Mouse (Mus musculus): Measurements from ENCODE around the gene Gm12184. TPM values are rescaled to one million over a fixed set of nuclear protein-coding genes. Genes with fewer than 3 reads are reported as not detected.
A peak's percentile ranks its signal among the peaks of the same experiment; 100 is the strongest.
"Not testable (repeated sequence)": the region's sequence is repeated elsewhere in the genome, so short reads cannot be mapped to it uniquely, and the experiment has no call there.

Gm12184 gene
- 1 to 10 TPM; 5.3 to 5.4 TPM for total RNA-seq (2021)
- long read RNA-seq, experiment 1, partial matches to known transcripts, result 0 of 4 reads
- long read RNA-seq, experiment 1, other reads (novel, unspliced or antisense), result 0 of 4 reads
- long read RNA-seq, experiment 2, transcript Gm12184-201 (1 exons, 1,310 nt), result major isoform, 7 of 7 reads
- long read RNA-seq, experiment 2, partial matches to known transcripts, result 0 of 7 reads
- long read RNA-seq, experiment 2, other reads (novel, unspliced or antisense), result 0 of 7 reads

DNA sequence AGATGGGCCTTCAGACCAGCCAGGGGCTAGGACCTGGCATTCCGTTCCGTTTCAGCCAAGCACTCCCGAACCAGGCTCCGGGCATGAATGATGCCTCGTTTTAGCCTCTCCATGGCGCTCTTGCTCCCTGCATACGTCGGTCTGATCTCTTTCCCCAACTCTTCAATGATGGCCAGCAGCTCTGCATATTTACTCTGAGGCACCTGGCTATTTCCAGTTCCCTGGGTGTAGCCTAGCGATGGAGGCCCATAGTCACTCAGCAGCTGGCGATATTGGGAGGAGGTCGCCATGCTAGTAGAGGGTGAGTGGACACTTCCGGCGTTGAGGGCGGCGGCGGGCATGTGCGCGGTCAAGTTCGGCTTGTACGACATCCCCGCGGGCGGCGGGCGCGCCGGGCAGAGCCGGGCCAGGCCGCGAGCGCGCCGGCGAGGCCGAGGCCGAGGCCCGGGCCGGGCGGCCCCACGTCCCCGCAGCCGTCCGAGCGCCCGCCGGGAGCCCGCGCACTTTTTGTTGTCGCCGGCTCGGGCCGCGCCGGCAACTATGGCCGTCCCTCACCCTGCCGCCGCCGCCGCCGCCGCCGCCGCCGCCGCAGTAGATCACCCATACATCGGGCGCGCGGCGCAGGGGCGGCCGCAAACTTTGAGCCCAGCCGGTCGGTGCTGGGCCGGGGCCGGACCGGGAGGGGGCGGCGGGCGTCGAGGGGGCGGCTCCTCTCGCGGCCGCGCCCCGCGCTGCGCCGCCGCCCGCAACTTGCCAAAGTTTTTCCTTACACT is at the start of gene Gm12184, which contains the start of gene Trim7:
TSS of gene Gm12184 (minus strand) at position 677 of the 773 bp plus-strand sequence.
TSS of gene Trim7 (plus strand) at position 162 of the 773 bp plus-strand sequence.
- DNase-seq (ENCODE audit: low spot score in 2 of 2), result not testable (repeated sequence)

DNA sequence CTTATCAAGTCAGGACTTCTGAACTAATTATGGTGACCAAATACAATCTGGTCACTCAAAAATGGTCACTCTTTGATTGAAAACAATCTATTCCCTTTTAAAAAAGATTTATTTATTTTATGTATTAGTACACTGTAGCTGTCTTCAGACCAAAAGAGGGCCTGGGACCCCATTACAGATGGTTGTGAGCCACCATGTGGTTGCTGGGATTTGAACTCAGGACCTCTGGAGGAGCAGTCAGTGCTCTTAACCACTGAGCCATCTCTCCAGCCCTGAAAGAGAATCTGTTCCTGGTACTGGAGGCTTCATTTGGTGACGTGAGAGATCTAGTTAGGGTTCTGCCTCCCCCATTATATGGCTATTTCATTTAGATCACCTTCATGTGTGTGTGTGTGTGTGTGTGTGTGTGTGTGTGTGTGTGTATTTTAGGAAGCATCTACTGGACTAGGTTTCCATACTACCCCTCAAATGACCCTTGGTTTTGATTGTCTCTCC is 48.9 kb upstream of the Gm12184 start:
- not testable (repeated sequence) for DNase-seq (ENCODE audit: low spot score in 2 of 2)

DNA sequence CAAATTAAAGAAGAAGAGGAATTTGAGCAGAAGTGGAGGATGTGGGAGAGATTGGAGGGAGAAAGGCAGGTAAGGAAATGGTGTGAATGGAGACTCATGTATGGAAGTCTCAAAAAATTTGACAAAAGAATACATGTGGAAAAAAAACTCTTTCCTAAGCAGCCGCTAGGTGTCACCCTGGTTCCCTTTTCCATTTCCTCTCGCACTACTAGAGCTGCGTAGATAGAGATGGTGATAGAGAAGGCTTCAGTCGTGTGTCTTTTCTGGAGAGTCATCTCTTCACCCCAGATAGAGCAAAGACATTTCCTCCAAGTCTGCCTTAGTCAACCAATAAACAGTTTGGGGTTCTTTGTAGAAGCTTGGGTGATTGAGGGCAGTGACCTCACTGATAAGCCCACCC is 48.0 kb upstream of the Gm12184 start:
- no peak for DNase-seq (ENCODE audit: low spot score in 2 of 2)

DNA sequence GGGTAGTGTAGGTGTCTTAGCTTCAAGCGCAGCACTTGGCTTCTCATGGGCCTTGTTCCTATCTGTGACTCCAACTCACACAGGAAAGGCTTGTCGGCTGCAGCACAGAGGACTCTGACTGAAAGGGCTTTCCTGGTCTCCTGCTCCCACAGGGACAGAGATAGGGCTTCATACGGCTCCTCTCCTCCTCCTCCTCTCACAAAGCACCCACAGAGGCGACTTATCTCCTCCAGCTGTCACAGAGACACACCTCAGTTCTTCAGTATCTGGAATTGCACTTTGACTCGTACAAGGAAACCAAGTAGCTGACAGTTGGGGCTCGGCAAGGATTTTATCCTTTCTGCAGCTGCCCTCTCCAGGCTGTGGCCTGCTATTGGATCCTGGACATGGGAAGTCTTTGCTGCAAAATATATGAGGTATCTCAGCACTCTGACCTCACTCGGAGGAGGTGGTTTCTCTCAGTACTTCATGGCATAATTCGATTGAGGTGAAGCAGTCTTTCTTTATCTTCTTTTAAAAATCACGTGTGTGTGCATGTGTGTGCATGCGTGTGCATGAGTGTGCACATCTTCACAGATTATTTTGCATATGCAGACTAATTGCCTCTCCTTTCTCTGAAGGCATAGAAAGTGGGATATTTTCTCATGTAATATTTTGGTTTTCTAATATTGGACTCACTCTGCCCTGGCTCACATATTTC is 47.3 kb upstream of the Gm12184 start:
- no peak for DNase-seq (ENCODE audit: low spot score in 2 of 2)

DNA sequence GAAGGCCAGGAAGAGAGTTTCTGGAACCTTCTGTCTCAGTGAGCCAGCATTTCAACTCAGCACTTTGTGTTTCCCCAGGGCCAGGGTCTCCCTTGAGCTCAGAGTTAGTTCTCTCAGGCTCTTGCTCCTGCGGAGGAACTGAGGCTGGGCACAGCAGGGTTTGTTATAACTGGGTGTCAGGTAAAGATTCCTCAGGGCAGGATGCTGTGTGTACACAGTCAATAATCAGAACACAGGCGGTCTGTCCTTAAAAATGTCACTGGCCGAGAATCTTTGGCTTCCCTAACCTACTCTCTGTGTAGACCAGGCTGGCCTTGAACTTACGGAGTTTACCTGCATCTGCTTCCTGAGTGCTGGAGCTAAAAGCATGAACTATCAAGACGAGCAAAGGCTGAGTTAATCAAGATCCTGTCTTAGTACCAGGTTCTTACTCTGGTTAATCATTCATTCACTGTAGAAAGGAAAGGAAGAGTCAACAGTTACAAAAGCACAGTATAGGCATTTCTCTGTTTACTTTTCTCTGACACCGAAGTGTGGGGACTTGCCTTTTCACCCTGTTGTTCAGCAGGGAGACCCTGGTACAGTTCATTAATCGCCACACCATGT is 46.3 kb upstream of the Gm12184 start:
- DNase-seq (ENCODE audit: low spot score in 2 of 2), result no peak

DNA sequence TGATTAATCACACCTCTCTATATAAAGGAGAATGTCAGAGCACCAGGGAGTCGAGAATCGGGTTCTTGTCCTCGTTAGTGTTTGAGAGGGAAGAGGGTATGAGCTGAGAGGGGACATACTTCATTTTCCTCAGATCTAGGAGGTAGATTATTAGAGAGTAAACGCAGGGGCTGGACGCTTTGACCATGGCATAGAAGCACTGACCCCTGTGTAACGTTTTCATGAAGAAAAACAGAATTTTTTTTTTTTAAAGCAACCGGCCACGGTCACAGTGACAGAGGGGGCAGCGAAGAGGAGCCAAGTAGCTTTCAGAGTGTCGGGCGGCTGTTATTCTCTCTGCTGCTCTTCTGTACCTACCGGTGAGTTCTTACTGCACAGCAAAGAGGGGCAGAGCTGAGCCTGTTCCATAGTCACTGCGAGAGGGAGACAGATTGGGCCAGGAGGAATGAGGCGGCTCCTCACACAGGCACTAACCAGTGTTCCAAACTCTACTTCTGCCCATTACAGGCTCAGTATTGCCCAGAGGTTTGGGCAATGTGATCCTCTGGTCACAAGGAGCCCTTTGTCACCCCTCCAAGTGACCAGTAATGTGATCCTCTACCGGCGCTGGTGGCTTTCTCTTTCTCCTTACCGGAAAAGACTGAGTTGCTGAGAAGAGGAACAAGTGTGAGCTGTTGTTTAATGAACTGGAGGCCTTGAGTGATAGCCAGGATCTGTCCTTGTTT is 45.5 kb upstream of the Gm12184 start:
- DNase-seq (ENCODE audit: low spot score in 2 of 2), result no peak

DNA sequence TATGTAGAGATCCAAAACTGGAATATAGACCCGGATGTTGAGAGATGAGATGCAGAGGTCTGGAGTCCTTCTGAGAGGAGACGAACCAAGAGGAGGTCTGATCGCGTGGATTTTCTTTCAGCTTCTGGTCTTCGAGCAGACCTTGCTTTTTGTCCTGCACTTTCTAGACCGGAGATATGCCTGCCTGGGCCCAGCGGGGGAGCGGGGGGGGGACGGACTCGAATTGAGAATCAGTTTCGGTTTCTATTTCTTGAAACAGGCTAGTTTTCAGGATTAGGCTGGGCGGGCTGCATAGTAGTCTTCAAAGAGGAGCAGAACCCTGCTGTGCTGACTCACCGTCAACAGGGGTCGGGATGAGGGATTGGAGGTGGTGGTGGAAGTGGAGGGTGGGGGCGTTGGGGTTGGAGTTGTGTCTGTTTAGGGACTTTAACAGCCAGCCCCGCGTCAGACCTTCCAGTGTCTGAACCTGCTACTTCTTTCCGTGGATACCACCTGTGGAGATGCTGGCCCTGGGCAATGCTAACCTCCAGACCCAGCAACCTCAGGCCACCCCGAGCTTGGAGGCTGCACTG is 44.8 kb upstream of the Gm12184 start, which contains the start of gene Irgm1:
TSS of gene Irgm1 (minus strand) at position 483 of the 572 bp plus-strand sequence.
- DNase-seq (ENCODE audit: low spot score in 2 of 2), result peak in 1 of 2 experiments; percentile 44

DNA sequence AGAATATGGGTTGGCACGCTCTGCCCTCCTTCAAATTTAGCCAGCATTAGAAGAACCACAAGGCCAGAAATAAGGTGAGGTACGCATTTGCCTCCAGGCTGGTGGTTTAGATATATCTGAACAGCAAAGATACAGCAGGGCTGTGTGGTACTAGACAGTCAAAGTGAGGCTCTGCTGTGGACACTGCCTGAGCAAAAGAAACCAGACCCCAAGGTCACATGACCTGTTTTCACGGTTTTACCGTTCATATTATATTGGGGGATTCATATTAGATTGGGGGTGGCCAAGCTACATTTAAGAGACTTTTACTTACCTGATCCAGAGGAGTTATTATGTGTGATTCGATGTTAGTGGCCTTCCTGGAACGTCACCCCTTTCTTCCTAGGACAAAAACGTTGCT is 44.3 kb upstream of the Gm12184 start:
- no peak for DNase-seq (ENCODE audit: low spot score in 2 of 2)

DNA sequence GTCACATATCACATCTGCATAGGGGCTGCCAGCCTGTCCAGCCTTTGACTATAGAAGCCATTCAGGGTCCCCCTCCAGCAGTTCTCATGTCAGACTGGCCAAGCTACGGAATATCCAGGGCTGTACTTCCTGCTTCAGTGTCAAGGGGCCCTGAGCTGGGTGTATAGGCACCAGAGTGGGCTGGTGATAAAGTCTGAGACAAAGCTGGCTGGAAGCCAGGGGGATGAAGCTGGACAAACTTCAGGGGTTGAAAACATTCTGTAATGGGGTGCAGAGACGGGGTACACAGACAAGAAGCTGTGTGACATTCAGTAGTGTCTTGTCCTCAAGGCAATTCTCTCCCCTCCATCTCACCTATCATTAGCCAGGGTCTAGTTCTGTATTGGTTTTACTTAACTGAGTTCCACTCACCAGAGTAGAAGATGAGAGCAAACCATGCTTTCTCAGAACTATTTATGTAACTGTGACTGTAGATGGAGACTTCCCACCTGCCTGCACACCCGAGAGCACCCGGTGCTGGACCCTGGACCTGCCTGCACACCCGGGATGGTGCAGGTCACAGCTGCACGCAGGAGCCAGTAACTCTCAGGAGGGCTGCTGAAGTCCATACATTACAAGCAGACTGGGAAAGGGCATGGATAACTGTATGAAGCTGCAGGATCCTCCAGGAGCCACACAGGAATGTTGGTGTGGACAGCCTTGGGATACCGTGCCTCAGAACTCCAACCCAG is 43.1 kb upstream of the Gm12184 start:
- no peak for DNase-seq (ENCODE audit: low spot score in 2 of 2)

DNA sequence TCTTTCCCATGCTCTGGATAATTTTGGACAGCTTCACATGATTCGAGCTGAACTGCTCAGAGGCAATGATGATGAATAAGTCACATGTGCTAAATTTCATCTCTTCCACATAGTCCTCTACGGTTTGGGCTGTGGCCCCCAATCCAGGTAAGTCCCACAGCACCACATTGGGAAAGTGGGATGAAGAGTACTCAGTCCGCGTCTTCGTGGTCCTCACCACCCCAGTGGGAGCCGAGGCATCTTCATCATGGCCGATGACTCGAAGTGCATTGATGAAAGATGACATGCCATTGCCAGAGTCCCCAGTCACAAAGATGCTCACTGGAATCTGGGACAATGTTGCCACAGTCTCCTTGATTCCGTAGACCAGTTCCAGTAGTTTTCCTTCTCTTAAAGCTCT is 40.0 kb upstream of the Gm12184 start:
- DNase-seq (ENCODE audit: low spot score in 2 of 2), result no peak

DNA sequence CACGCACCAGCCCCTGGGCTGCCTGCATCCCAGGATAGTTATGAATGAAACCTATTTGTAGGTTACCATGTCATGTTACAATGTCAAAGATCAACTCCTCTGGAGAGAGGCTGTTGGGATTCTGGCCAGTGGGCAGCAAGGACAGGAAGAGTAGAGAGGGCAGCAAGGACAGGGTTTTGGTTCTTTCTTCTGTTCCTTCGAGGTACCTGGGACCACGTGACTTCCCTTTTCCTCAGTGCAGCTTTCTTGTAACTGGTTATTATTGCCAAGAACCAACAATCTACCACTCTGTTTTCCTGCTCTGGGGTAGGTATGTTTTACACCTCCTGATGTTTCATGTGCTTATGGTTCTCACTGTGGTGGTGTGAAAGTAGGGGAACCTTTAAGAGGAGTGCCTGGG is 37.4 kb upstream of the Gm12184 start:
- DNase-seq (ENCODE audit: low spot score in 2 of 2), result no peak

DNA sequence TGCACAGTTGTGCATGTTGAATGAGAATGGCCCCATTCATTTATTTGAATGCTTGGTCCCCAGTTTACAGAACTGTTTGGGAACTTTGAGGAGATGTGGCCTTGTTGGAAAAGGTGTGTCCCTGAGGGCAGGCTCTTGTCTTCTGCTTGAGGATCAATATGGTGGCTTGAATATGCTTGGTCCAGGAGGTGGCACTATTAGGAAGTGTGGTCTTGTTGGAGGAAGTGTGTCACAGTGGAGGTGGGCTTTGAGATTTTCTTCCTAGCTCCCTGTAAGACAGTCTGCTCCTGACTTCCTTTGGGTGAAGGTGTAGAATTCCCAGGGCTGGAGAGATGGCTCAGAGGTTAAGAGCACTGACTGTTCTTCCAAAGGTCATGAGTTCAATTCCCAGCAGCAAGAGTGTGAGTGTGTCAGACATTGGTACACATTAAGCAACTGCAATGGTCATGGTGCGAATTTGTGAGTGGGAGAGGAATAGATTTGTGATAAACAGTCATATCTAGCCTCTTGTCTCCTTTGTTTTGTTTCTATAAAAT is 36.4 kb upstream of the Gm12184 start:
- no peak for DNase-seq (ENCODE audit: low spot score in 2 of 2)

DNA sequence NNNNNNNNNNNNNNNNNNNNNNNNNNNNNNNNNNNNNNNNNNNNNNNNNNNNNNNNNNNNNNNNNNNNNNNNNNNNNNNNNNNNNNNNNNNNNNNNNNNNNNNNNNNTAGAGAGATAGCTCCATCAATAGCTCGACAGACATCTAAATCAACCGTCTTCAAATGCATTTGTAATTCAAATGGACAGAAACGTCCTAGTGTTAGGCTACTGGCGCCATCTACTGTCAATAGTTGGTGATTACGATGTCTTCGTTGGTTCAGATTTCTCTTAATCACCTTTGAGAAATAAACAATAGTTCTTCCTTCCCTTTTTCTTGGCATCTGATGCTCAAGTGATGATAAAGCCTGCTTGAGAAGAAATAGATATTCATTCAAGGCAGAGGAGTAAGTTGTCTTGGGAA is 32.6 kb upstream of the Gm12184 start:
- no peak for DNase-seq (ENCODE audit: low spot score in 2 of 2)

DNA sequence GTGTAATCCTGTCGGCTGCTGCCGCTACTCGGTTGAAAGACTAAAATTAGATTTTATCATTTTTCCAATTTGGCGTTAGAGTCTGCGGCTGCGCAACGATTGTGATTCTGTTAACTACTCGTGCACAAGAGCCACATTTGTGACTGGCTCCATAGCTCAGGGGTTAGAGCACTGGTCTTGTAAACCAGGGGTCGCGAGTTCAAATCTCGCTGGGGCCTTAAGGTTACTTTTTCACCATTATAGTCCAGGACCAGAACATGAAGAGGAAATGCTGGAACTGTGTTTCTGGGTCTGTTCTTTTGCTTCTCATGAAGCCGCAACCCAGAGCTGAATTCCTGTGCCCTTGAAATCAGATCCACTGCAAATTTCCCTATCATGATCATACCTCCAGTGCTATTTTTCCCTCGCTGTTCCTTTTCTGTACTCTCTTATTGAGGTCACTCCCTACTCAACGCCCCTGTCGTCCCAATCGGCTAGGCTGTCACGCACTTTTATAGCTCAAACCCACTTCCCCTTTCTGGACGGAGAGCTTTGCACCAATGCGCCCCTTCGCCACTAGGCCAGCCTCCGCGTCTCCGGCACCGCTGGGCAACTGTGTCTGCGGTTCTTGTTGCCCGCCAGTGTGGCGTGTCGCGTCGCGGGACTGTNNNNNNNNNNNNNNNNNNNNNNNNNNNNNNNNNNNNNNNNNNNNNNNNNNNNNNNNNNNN is 27.2 kb upstream of the Gm12184 start:
- DNase-seq (ENCODE audit: low spot score in 2 of 2), result peak; percentile 61 to 67

DNA sequence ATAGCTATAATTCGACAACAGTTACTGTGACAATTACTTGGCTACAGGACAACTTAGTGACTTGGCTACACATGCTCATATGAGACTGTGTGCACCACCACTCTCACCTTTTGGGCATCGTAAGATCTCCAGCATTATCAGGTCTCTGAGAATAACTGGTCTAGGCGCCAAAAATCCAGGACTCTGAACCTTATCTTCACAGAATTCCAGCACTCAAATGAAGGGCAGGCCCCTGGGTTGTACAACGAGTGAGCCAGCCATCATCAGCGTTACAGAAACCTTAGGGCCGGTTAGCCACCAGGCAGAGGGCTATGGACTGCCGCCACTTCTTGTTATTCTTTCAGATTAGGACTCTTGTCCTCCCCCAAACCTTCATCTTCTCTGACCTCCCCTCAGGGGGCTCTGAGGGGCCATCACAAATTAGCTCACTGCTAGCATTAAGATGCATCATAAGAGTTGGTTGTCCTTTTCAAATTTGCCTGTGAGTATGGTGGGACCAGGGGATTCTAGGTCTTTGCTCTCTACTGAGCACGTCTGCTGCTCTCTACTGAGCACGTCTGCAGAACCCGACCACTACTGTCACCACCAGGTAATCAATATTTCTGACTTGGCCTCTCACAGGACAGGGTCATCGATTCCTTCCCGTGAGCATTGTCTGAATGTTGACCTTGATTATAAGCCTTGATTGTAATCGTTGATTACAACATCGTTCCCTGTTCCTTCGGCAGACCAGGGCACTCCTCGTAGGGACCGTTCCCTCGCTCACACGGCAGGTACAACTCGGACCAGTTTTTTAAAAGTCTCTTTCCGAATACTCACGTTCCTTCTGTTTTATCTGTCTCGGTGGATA is 26.4 kb upstream of the Gm12184 start:
- no peak for DNase-seq (ENCODE audit: low spot score in 2 of 2)

DNA sequence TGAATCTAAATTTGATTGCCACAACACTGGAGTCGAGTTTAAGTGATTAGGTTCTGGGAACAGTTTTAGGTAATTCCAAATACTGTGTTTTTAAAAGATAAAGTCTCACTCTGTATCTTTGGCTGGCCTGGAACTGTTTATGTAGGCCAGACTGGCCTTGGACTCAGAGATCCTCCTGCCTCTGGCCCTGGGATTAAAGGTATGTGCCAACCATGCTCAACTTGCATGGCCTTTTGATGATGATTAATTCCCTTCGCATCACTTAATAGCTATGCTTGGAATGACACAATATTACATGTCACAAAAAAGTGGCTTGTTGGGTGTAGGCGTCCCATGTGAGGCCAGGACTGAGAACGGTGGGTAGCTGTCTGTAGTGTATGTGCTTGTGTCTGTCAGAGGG is 25.7 kb upstream of the Gm12184 start:
- DNase-seq (ENCODE audit: low spot score in 2 of 2), result no peak

DNA sequence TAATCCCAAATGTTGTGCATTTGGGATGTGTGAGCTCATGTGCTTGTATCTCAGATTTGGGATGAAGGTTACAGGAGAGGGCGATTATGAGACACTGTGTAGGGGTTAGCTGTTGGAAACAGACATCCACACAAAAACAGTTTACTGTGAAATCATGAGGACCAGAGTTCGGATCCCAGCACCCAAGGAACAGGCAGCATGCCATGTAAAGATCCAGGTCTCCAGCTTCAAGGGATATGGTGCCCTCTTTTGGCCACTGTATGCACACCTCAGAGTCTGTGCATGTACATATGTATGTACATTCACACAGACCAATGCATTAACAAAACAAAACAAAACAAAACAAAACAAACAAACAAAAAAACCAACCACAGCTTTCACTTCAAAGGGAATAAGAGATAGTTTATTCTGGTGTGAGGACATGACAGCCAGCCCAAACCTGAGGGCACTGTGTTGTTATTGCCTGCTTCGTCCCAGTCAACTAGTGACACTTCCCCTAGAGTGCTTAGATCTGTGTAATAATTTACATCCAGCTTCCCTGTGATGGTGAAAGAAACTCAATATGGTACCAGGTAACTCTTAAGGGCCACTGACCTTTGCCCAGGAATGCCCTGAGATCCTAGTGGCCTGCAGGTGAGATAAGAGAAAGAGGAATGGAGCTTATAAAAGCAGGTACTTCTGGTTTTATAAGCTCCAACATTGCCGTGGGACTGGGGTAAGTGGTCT is 25.0 kb upstream of the Gm12184 start:
- no peak for DNase-seq (ENCODE audit: low spot score in 2 of 2)

Data from adrenal gland, postnatal 4 days (tissue).